Mouse (Mus musculus): Measurements from ENCODE around the gene Cpne5.
"Not testable (repeated sequence)": the region's sequence is repeated elsewhere in the genome, so short reads cannot be mapped to it uniquely, and the experiment has no call there.

The Cpne5 gene

GRCm38 (mm10) chr17:29257001-29257511 lies 19.1 kb upstream of the Cpne5 start:
- no peak for DNase-seq (ENCODE audit: low spot score in 2 of 2)

GRCm38 (mm10) chr17:29256507-29256906 lies 18.5 kb upstream of the Cpne5 start:
- DNase-seq (ENCODE audit: low spot score in 2 of 2): no peak

GRCm38 (mm10) chr17:29254784-29255183 lies 16.8 kb upstream of the Cpne5 start:
- not testable (repeated sequence) for DNase-seq (ENCODE audit: low spot score in 2 of 2)

GRCm38 (mm10) chr17:29253684-29254083 lies 15.7 kb upstream of the Cpne5 start:
- no peak for DNase-seq (ENCODE audit: low spot score in 2 of 2)

- no peak for DNase-seq (ENCODE audit: low spot score in 2 of 2)
Observed at GRCm38 (mm10) chr17:29253236-29253635, 15.3 kb upstream of the Cpne5 start.

- no peak for DNase-seq (ENCODE audit: low spot score in 2 of 2)
Observed at GRCm38 (mm10) chr17:29251608-29252390, 13.8 kb upstream of the Cpne5 start.

- not testable (repeated sequence) for DNase-seq (ENCODE audit: low spot score in 2 of 2)
Observed at GRCm38 (mm10) chr17:29251006-29251405, 13.0 kb upstream of the Cpne5 start.

GRCm38 (mm10) chr17:29249512-29249911 lies 11.5 kb upstream of the Cpne5 start:
- peak in 1 of 2 experiments; percentile 39 for DNase-seq (ENCODE audit: low spot score in 2 of 2)

GRCm38 (mm10) chr17:29247881-29248280 lies 9.9 kb upstream of the Cpne5 start:
- no peak for DNase-seq (ENCODE audit: low spot score in 2 of 2)

GRCm38 (mm10) chr17:29246602-29247001 lies 8.6 kb upstream of the Cpne5 start:
- DNase-seq (ENCODE audit: low spot score in 2 of 2): no peak

GRCm38 (mm10) chr17:29245725-29246124 lies 7.8 kb upstream of the Cpne5 start:
- peak in 1 of 2 experiments; percentile 39 for DNase-seq (ENCODE audit: low spot score in 2 of 2)

- no peak for DNase-seq (ENCODE audit: low spot score in 2 of 2)
Observed at GRCm38 (mm10) chr17:29244912-29245311, 6.9 kb upstream of the Cpne5 start.

- no peak for DNase-seq (ENCODE audit: low spot score in 2 of 2)
Observed at GRCm38 (mm10) chr17:29238421-29238945, 516 bp upstream of the Cpne5 start.

GRCm38 (mm10) chr17:29237267-29237771 lies 648 bp downstream of the Cpne5 start:
- DNase-seq (ENCODE audit: low spot score in 2 of 2): no peak

- no peak for DNase-seq (ENCODE audit: low spot score in 2 of 2)
Observed at GRCm38 (mm10) chr17:29236111-29236510, 1.9 kb downstream of the Cpne5 start.

GRCm38 (mm10) chr17:29231109-29231508 lies 6.9 kb downstream of the Cpne5 start:
- DNase-seq (ENCODE audit: low spot score in 2 of 2): no peak

GRCm38 (mm10) chr17:29220631-29221030 lies 17.3 kb downstream of the Cpne5 start:
- DNase-seq (ENCODE audit: low spot score in 2 of 2): no peak

- DNase-seq (ENCODE audit: low spot score in 2 of 2): no peak
Observed at GRCm38 (mm10) chr17:29218017-29218416, 19.9 kb downstream of the Cpne5 start.

- DNase-seq (ENCODE audit: low spot score in 2 of 2): no peak
Observed at GRCm38 (mm10) chr17:29216078-29216477, 21.9 kb downstream of the Cpne5 start.

GRCm38 (mm10) chr17:29214655-29215054 lies 23.3 kb downstream of the Cpne5 start:
- DNase-seq (ENCODE audit: low spot score in 2 of 2): no peak

- no peak for DNase-seq (ENCODE audit: low spot score in 2 of 2)
Observed at GRCm38 (mm10) chr17:29214193-29214456, 23.8 kb downstream of the Cpne5 start.

GRCm38 (mm10) chr17:29213381-29214192 lies 24.4 kb downstream of the Cpne5 start:
- DNase-seq (ENCODE audit: low spot score in 2 of 2): no peak

Measured in spleen, postnatal 4 days (tissue).